Comparison of ENCODE assay signal across 20 mouse cellular contexts in genomic region chr10:111133271-111133670, GRCm38 (mm10). TPM values are rescaled to one million over a fixed set of nuclear protein-coding genes. Genes with fewer than 3 reads are reported as not detected.
DNase-seq lines count a peak whose midpoint lies in the region; ATAC-seq and TF ChIP-seq lines count a peak whose summit lies in the region.
"Had no signal": no experiment of that assay in that cellular context is flagged by ENCODE, and none has a peak within 500 bp of the region (broad histone marks: within the 10 kb centered on the region; RNA-seq: fewer than 3 reads in every experiment).

No protein-coding gene starts in this region.

- no peaks in the 10 kb centered on the region for H3K36me3 ChIP-seq in kidney, embryonic 16.5 days (ENCODE audit: insufficient read depth, low read length)
- H3K36me3 ChIP-seq in liver, postnatal 0 days (replicated peaks; ENCODE audit: insufficient read depth, low read length): no peaks in the 10 kb centered on the region
- no peaks in the 10 kb centered on the region for H3K36me3 ChIP-seq in liver, embryonic 11.5 days (ENCODE audit: control insufficient read depth, insufficient read depth, low read length)
- H3K36me3 ChIP-seq in macrophage (ENCODE audit: inconsistent target): no peaks in the 10 kb centered on the region
- H3K36me3 ChIP-seq: forebrain, embryonic 10.5 days; hindbrain, embryonic 12.5 days; hindbrain, embryonic 15.5 days had no signal

- no peaks in the 10 kb centered on the region for H3K27me3 ChIP-seq in kidney, embryonic 16.5 days (ENCODE audit: insufficient read depth, low read length)
- no peaks in the 10 kb centered on the region for H3K27me3 ChIP-seq in liver, postnatal 0 days (ENCODE audit: insufficient read depth, low read length)
- no peaks in the 10 kb centered on the region for H3K27me3 ChIP-seq in liver, embryonic 11.5 days (replicated peaks; ENCODE audit: control insufficient read depth, insufficient read depth, low read length)
- H3K27me3 ChIP-seq: forebrain, embryonic 13.5 days; hindbrain, embryonic 12.5 days; hindbrain, embryonic 15.5 days had no signal

- no peak for TF ChIP-seq CTCF in liver, postnatal 0 days (IDR thresholded peaks at IDR 0.05; ENCODE audit: low read depth)

- no peak overlapping the region for H3K4me3 ChIP-seq in kidney, embryonic 16.5 days (ENCODE audit: low read length)
- H3K4me3 ChIP-seq in liver, postnatal 0 days (ENCODE audit: low read depth, low read length): no peak overlapping the region
- H3K4me3 ChIP-seq in liver, embryonic 11.5 days (ENCODE audit: low read depth, low read length): no peak overlapping the region
- no peak overlapping the region for H3K4me3 ChIP-seq in macrophage (ENCODE audit: inconsistent target)
- H3K4me3 ChIP-seq: forebrain, embryonic 10.5 days; forebrain, embryonic 13.5 days; hindbrain, embryonic 12.5 days; hindbrain, embryonic 15.5 days had no signal

- TF ChIP-seq EP300 in liver, postnatal 0 days (IDR thresholded peaks at IDR 0.05; ENCODE audit: low read depth): no peak

- H3K4me1 ChIP-seq in kidney, embryonic 16.5 days (ENCODE audit: insufficient read depth, low read length): no peaks in the 10 kb centered on the region
- H3K4me1 ChIP-seq in liver, postnatal 0 days (ENCODE audit: insufficient read depth): peaks cover 4% of the 10 kb centered on the region; the same call in 1 of the 2 replicates
- no peaks in the 10 kb centered on the region for H3K4me1 ChIP-seq in liver, embryonic 11.5 days (replicated peaks; ENCODE audit: control insufficient read depth, insufficient read depth, low read length)
- H3K4me1 ChIP-seq: hindbrain, embryonic 12.5 days; hindbrain, embryonic 15.5 days had no signal

- H3K79me2 ChIP-seq in macrophage (ENCODE audit: inconsistent target): peaks cover 55% of the 10 kb centered on the region

- WGBS in kidney, embryonic 16.5 days: 83% methylated on average over 5 of the region's 5 CpGs
- 76% methylated on average over 5 of the region's 5 CpGs for WGBS in liver, postnatal 0 days (ENCODE audit: insufficient replicate concordance)
- WGBS in liver, embryonic 11.5 days: 84% methylated on average over 5 of the region's 5 CpGs
- WGBS in macrophage (ENCODE audit: missing documents): 95% methylated on average over 5 of the region's 5 CpGs

- H3K9ac ChIP-seq in kidney, embryonic 16.5 days (replicated peaks; ENCODE audit: low read length): no peak overlapping the region
- H3K9ac ChIP-seq in liver, postnatal 0 days (replicated peaks): no peak overlapping the region
- H3K9ac ChIP-seq in liver, embryonic 11.5 days (ENCODE audit: low read depth, low read length): no peak overlapping the region
- H3K9ac ChIP-seq: forebrain, embryonic 13.5 days; hindbrain, embryonic 12.5 days; hindbrain, embryonic 15.5 days had no signal

- no peak overlapping the region for H3K4me2 ChIP-seq in kidney, embryonic 16.5 days (replicated peaks; ENCODE audit: low read depth, low read length)
- peak overlapping the region; percentile 33 for H3K4me2 ChIP-seq in liver, postnatal 0 days (ENCODE audit: low read depth, low read length)
- H3K4me2 ChIP-seq in liver, embryonic 11.5 days: no peak overlapping the region
- H3K4me2 ChIP-seq: forebrain, embryonic 13.5 days; heart, embryonic 11.5 days; hindbrain, embryonic 12.5 days; hindbrain, embryonic 15.5 days had no signal

- DNase-seq in kidney, adult 11 months: peak; percentile 39
- no peak for DNase-seq in kidney, adult 18-20 months
- DNase-seq in kidney, adult 9 months: peak; percentile 93
- no peak for DNase-seq in liver, postnatal 0 days
- no peak for DNase-seq in liver, embryonic 11.5 days (ENCODE audit: low spot score)
- DNase-seq in thymus, postnatal 14 days: no peak
- DNase-seq: adrenal gland, adult 2 months; adrenal gland, postnatal 14 days; cerebellum, adult 18-20 months; cerebellum, adult 9-10 months; cerebellum, postnatal 14 days; gastrocnemius, postnatal 14 days had no signal

- H3K9me3 ChIP-seq in kidney, embryonic 16.5 days (ENCODE audit: low read length): no peaks in the 10 kb centered on the region
- H3K9me3 ChIP-seq in liver, postnatal 0 days (ENCODE audit: low read length): no peaks in the 10 kb centered on the region
- no peaks in the 10 kb centered on the region for H3K9me3 ChIP-seq in liver, embryonic 11.5 days (ENCODE audit: control insufficient read depth, low read length)
- H3K9me3 ChIP-seq: forebrain, embryonic 10.5 days; forebrain, embryonic 13.5 days; hindbrain, embryonic 12.5 days; hindbrain, embryonic 15.5 days had no signal

- H3K27ac ChIP-seq in kidney, embryonic 16.5 days (ENCODE audit: low read length): no peak overlapping the region
- no peak overlapping the region for H3K27ac ChIP-seq in liver, postnatal 0 days (ENCODE audit: low read depth)
- no peak overlapping the region for H3K27ac ChIP-seq in liver, embryonic 11.5 days (ENCODE audit: low read depth, low read length)
- H3K27ac ChIP-seq in macrophage: peak overlapping the region; percentile 99
- H3K27ac ChIP-seq: forebrain, embryonic 10.5 days; forebrain, embryonic 13.5 days; hindbrain, embryonic 12.5 days; hindbrain, embryonic 15.5 days had no signal

- no peak for ATAC-seq in kidney, embryonic 16.5 days (ENCODE audit: low FRiP score, low TSS enrichment)
- ATAC-seq in liver, postnatal 0 days: no peak
- ATAC-seq in liver, embryonic 11.5 days (replicated peaks; ENCODE audit: low FRiP score): no peak
- ATAC-seq: forebrain, embryonic 13.5 days; forebrain, embryonic 16.5 days had no signal

RNA-seq across cellular contexts. Expression of gene Osbpl8, which starts 31.3 kb away (rescaled TPM):
- polyA plus RNA-seq in kidney, embryonic 16.5 days (2015; fragmentation: Nextera tagmentation; extraction: Ambion mirVana): 7.1 and 8.6 TPM in 2 replicates
- 5.4 and 5.6 TPM in 2 replicates for polyA plus RNA-seq in liver, postnatal 0 days (2015; fragmentation: Nextera tagmentation; extraction: Ambion mirVana)
- polyA plus RNA-seq in liver, embryonic 11.5 days (2014; fragmentation: Nextera tagmentation; extraction: Ambion mirVana): 10.9 and 11.2 TPM in 2 replicates
- 1,000 to 10,000 TPM in 13 of 26 experiments, 100 to 1,000 TPM in 13; 377 to 2,472 (median 952) TPM for total RNA-seq in macrophage (2018; cell fraction: chromatin; rRNA removed)
- 100 to 1,000 TPM; 337 to 883 (median 545) TPM for total RNA-seq in macrophage (2018; cell fraction: cytosol; rRNA removed)
- total RNA-seq in macrophage (2018; cell fraction: nucleus; rRNA removed): 1,000 to 10,000 TPM in 9 of 26 experiments, 100 to 1,000 TPM in 17; 456 to 1,463 (median 788) TPM
- 244 to 329 TPM (median 315 TPM) in 3 replicates for polyA plus RNA-seq in macrophage (2018)

Comparison
In these comparisons a context has a peak if more than half of its experiments do, and no peak if none do; other contexts are left out.
1. DNase-seq: peak in kidney, adult 11 months (single experiment) and kidney, adult 9 months (single experiment); none in kidney, adult 18-20 months (single experiment), liver, postnatal 0 days (single experiment), liver, embryonic 11.5 days (single experiment) and thymus, postnatal 14 days (single experiment).
2. RNA of gene Osbpl8, which starts 31.3 kb away (polyA plus RNA-seq): 244 to 329 TPM in macrophage; 10.9 to 11.2 TPM in liver, embryonic 11.5 days, 7.1 to 8.6 TPM in kidney, embryonic 16.5 days and 5.4 to 5.6 TPM in liver, postnatal 0 days; every median in the first group is over 10 times any median in the second.